Mouse (Mus musculus) MEL (cell line): ENCODE results near the gene Eprs.

Experiments used
- CTCF ChIP-seq, 3 experiments: IDR thresholded peaks in 2 of 3; conservative IDR thresholded peaks in 1 of 3; 2 replicates each; pipeline ENCODE4 v1.5.1; 2011 to 2012; ENCODE audit warnings: low read length in 3 of 3, low read depth in 2 of 3, mild to moderate bottlenecking in 2 of 3, improper control_type of control experiment in 1 of 3, inconsistent platforms in 1 of 3, mixed read lengths in 1 of 3, moderate library complexity in 1 of 3; ENCODE audit not compliant: control insufficient read depth in 1 of 3, insufficient read depth in 1 of 3, poor library complexity in 1 of 3, severe bottlenecking in 1 of 3
- ELF1 ChIP-seq: IDR thresholded peaks from 2 replicates; pipeline ENCODE4 v1.6.1; 2014; ENCODE audit warnings: low read depth, mild to moderate bottlenecking, inconsistent platforms, low read length, improper control_type of control experiment, moderate library complexity
- EP300 ChIP-seq, 2 experiments: IDR thresholded peaks; 2 replicates each; pipeline ENCODE4 v1.6.1; 2011; ENCODE audit warnings: improper control_type of control experiment in 2 of 2, low read length in 2 of 2, low read depth in 1 of 2, mild to moderate bottlenecking in 1 of 2
- GABPA ChIP-seq: IDR thresholded peaks from 2 replicates; pipeline ENCODE4 v1.6.1; 2012; ENCODE audit warnings: low read depth, mild to moderate bottlenecking, inconsistent platforms, low read length, improper control_type of control experiment, moderate library complexity
- KAT2A ChIP-seq: conservative IDR thresholded peaks from 2 replicates; pipeline ENCODE4 v1.6.1; 2012; ENCODE audit warnings: low read depth, low read length, improper control_type of control experiment, inconsistent platforms
- MEF2A ChIP-seq: IDR thresholded peaks from 2 replicates; pipeline ENCODE4 v1.6.1; 2014; ENCODE audit warnings: low read depth, mild to moderate bottlenecking, inconsistent platforms, low read length, improper control_type of control experiment; ENCODE audit not compliant: poor library complexity, insufficient replicate concordance, severe bottlenecking; ENCODE audit errors: extremely low read depth
- MXI1 ChIP-seq: IDR thresholded peaks from 2 replicates; pipeline ENCODE4 v1.6.1; 2011; ENCODE audit warnings: mild to moderate bottlenecking, low read depth, low read length, improper control_type of control experiment
- POLR2A ChIP-seq, 2 experiments: IDR thresholded peaks; 2 replicates each; pipeline ENCODE4 v1.6.1; 2011 to 2012; ENCODE audit warnings: low read length in 2 of 2, mild to moderate bottlenecking in 2 of 2, control low read depth in 1 of 2, improper control_type of control experiment in 1 of 2, low read depth in 1 of 2, moderate library complexity in 1 of 2; ENCODE audit not compliant: control insufficient read depth in 1 of 2, insufficient read depth in 1 of 2, poor library complexity in 1 of 2
- POLR2AphosphoS2 ChIP-seq: IDR thresholded peaks from 2 replicates; pipeline ENCODE4 v1.6.1; 2011; ENCODE audit warnings: low read length, improper control_type of control experiment
- POLR2AphosphoS5 ChIP-seq: IDR thresholded peaks from 2 replicates; pipeline ENCODE4 v1.6.1; 2012; ENCODE audit warnings: low read depth, borderline replicate concordance, mild to moderate bottlenecking, inconsistent platforms, low read length, moderate library complexity, mixed read lengths
- RAD21 ChIP-seq: IDR thresholded peaks from 2 replicates; pipeline ENCODE4 v1.6.1; 2011; ENCODE audit warnings: mild to moderate bottlenecking, low read depth, low read length, improper control_type of control experiment
- TAL1 ChIP-seq: IDR thresholded peaks from 2 replicates; pipeline ENCODE4 v1.6.1; 2012; ENCODE audit warnings: mild to moderate bottlenecking, inconsistent platforms, low read length, moderate library complexity, mixed read lengths
- UBTF ChIP-seq: IDR thresholded peaks from 2 replicates; pipeline ENCODE4 v1.6.1; 2012; ENCODE audit warnings: low read depth, mild to moderate bottlenecking, inconsistent platforms, low read length, improper control_type of control experiment, moderate library complexity, borderline replicate concordance; ENCODE audit not compliant: insufficient read depth
- ZC3H11A ChIP-seq: IDR thresholded peaks from 2 replicates; pipeline ENCODE4 v1.6.1; 2012; ENCODE audit warnings: low read depth, mild to moderate bottlenecking, inconsistent platforms, low read length, improper control_type of control experiment

- no peak for TF ChIP-seq MEF2A
- TF ChIP-seq EP300 (IDR thresholded peaks at IDR 0.05; ENCODE audit: low read depth in 1 of 2, low read length in 2 of 2): no peak
- TF ChIP-seq UBTF: no peak
- TF ChIP-seq POLR2A (IDR thresholded peaks at IDR 0.05; ENCODE audit: control insufficient read depth in 1 of 2, insufficient read depth in 1 of 2, low read depth in 1 of 2, low read length in 2 of 2, poor library complexity in 1 of 2): no peak
- no peak for TF ChIP-seq MXI1
- no peak for TF ChIP-seq POLR2AphosphoS2
- TF ChIP-seq ZC3H11A: no peak
- TF ChIP-seq CTCF (IDR thresholded peaks at IDR 0.05 in 2 of 3, conservative IDR thresholded peaks at IDR 0.05 in 1 of 3; ENCODE audit: control insufficient read depth in 1 of 3, insufficient read depth in 1 of 3, low read depth in 2 of 3, low read length in 3 of 3, poor library complexity in 1 of 3, severe bottlenecking in 1 of 3): no peak
- no peak for TF ChIP-seq ELF1
- no peak for TF ChIP-seq GABPA
- TF ChIP-seq TAL1: no peak
- TF ChIP-seq POLR2AphosphoS5: no peak
- no peak for TF ChIP-seq RAD21
- TF ChIP-seq KAT2A: no peak
Measured at GRCm38 (mm10) chr1:185334136-185334535, 28.7 kb upstream of the Eprs start.
